Mouse (Mus musculus) brain, embryonic 14.5 days (tissue): ENCODE results near the gene Btrc.
"Not testable (repeated sequence)": the region's sequence is repeated elsewhere in the genome, so short reads cannot be mapped to it uniquely, and the experiment has no call there.

ENCODE experiments used
- CTCF ChIP-seq: fragments of 200-500 bp; IDR thresholded peaks from 2 replicates; pipeline ENCODE4 v1.5.1; 2012; ENCODE audit warnings: inconsistent platforms, mild to moderate bottlenecking, moderate library complexity, borderline replicate concordance; ENCODE audit not compliant: insufficient read depth, insufficient read length; ENCODE audit errors: extremely low read depth
- POLR2A ChIP-seq: fragments of 200-500 bp; IDR thresholded peaks from 2 replicates; pipeline ENCODE4 v1.6.1; 2012; ENCODE audit warnings: mild to moderate bottlenecking, inconsistent platforms, borderline replicate concordance; ENCODE audit not compliant: poor library complexity, insufficient read depth, insufficient read length, severe bottlenecking; ENCODE audit errors: extremely low read depth

- TF ChIP-seq CTCF, POLR2A: not testable (repeated sequence)
Measured at GRCm38 (mm10) chr19:45352706-45353105, 10.8 kb upstream of the Btrc start.
